Mouse (Mus musculus) activated CD4-positive, CD25-positive, alpha-beta regulatory T cell, adult 4 months (primary cell): ENCODE results near the gene Krtap6-5. TPM values are rescaled to one million over a fixed set of nuclear protein-coding genes. Genes with fewer than 3 reads are reported as not detected.
"Not testable (repeated sequence)": the region's sequence is repeated elsewhere in the genome, so short reads cannot be mapped to it uniquely, and the experiment has no call there.

Experiments
- ATAC-seq: one replicate; pipeline ENCODE4 v1.8.0; 2017
- polyA plus RNA-seq, 2 experiments: library from polyadenylated mRNA; unstranded; fragments of 100-300 nt; shearing (Covaris generic); gene quantifications; one replicate each; pipeline ENCODE4 v1.2.1; 2017

Krtap6-5 gene
- not detected for polyA plus RNA-seq

DNA sequence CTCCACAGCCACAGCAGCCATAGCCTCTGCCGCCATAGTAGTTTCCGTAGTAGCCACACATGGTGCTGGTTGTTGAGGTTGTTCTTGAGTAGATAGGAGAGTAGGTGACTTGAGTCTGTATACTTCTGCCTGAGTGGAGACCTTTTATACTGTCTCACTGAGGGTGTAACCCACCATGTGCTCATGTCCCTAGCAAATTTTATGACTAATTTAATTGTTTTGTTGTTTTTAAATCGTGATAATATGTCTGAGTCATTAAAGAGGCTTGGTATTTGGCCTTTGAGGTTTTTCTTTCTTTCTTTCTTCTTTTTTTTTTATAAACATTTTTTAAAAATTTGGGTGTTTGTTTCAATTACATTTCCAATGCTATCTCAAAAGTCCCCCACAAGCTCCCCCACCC, at the start of gene Krtap6-5:
Gene Krtap6-5, minus strand, starts transcription at position 101 of the 400 bp plus-strand sequence.
- ATAC-seq, result no peak

DNA sequence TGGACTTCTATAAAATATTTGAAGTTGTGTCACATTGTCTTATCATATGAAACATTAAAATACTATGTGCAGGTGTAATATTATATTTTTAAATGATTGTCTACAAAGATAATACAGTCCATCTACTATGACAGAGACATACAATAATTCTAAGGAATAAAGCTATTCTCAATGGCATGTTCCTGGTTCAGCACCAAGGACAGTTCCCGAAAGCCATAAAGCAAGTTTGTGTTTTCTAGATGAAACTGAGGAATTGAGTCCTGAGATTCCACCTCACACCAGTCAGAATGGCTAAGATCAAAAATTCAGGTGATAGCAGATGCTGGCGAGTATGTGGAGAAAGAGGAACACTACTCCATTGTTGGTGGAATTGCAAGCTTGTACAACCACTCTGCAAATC, 23.4 kb upstream of the Krtap6-5 start:
- not testable (repeated sequence) for ATAC-seq

DNA sequence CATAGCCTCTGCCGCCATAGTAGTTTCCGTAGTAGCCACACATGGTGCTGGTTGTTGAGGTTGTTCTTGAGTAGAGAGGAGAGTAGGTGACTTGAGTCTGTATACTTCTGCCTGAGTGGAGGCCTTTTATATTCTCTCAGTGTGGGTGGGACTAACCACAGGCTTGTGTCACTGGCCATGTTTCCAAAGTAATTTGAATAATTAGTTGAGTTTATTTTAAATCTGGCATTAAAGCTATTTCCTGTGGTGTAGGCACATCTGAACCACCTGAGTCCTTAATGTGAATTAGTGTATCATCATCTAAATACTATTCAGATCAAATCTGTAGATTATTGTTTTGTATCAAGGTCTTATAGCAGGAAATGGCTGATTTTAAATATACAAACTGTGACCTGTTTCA, 16.2 kb upstream of the Krtap6-5 start, which contains the start of gene 1110025L11Rik:
Gene 1110025L11Rik, minus strand, starts transcription at position 101 of the 400 bp plus-strand sequence.
- ATAC-seq, result not testable (repeated sequence)

DNA sequence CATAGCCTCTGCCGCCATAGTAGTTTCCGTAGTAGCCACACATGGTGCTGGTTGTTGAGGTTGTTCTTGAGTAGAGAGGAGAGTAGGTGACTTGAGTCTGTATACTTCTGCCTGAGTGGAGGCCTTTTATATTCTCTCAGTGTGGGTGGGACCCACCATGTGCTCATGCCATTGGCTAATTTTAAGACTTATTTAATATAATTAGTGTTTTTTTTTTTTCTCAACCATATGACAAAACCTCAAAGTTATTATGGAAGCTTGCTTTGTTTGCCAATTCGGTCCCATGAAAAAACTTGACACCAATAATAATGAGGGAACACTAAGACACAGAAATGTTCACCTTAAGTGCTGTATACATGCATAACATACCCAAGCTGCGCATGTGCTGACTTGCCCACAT, 6.3 kb downstream of the Krtap6-5 start, which contains the start of gene Gm10228:
Gene Gm10228, minus strand, starts transcription at position 101 of the 400 bp plus-strand sequence.
- not testable (repeated sequence) for ATAC-seq

DNA sequence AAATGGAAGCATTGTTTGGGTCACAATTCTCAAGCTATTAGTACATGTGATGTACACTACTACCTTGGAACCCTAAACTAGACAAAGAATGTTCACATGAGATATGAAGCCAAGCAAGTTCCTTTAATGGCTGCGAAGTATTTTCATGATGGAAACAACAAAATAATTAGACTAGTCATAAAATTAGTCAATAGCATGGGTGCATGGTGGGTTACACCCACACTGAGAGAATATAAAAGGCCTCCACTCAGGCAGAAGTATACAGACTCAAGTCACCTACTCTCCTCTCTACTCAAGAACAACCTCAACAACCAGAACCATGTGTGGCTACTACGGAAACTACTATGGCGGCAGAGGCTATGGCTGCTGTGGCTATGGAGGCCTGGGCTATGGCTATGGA, 16.3 kb downstream of the Krtap6-5 start, which contains the start of gene Krtap6-1:
Gene Krtap6-1, plus strand, starts transcription at position 301 of the 400 bp plus-strand sequence.
- ATAC-seq, result not testable (repeated sequence)

DNA sequence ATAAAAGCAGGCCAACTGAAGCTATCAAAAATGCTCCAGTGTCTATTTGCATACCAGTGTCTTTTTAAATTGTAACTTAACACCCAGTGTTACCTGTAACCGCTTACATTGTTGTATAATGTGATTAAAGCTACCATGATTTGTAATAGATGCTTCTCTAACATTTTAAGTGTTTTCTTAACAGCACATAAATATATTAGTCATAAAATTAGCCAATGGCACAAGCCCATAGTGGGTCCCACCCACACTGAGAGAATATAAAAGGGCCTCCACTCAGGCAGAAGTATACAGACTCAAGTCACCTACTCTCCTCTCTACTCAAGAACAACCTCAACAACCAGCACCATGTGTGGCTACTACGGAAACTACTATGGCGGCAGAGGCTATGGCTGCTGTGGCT, 32.7 kb downstream of the Krtap6-5 start, which contains the start of gene Gm10229:
Gene Gm10229, plus strand, starts transcription at position 301 of the 400 bp plus-strand sequence.
- not testable (repeated sequence) for ATAC-seq

DNA sequence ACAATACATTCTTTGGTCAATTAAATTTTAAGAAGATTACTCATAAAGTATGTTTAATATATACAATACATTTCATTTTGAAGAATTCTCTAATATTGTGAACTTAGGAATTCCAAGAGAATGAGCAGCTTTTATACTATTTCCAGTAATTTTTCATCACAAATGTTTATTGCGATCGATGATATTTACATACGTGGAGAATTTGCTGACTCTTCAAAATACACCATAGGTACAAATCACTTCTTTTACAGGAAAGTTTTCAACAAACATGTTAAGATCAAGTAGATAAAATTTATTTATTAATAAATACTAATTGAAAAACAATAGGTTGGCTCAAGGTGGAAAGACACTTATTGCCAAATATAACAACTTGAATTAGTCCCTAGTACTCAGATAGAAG, 33.7 kb downstream of the Krtap6-5 start:
- no peak for ATAC-seq

DNA sequence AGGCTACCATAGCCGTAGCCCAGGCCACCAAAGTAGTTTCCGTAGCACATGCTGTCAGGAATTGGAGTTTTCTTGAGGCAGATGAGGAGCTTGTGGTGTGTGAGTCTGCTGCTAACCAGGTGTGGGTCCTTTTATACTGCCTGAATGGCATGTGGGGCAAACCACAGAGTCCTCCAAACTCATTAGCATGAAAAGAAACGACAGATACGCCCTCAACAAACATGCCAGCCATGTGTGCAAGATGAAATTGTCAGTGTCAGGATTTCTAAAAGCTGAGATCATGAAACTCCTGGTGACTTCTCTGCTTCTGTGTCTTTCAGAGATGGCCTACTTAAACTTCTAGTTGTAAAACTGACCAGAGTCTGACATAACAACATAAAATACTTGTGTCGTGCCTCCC, 37.0 kb downstream of the Krtap6-5 start, which contains the start of gene Krtap22-2:
Gene Krtap22-2, minus strand, starts transcription at position 101 of the 400 bp plus-strand sequence.
- no peak for ATAC-seq

Other genes starting within 250 kb of the Krtap6-5 start
- not detected for gene Gm20741, start 235.7 kb downstream of the Krtap6-5 start, polyA plus RNA-seq
- not detected for gene Krtap15, start 227.7 kb downstream of the Krtap6-5 start, polyA plus RNA-seq
- gene Krtap14, start 221.7 kb downstream of the Krtap6-5 start, polyA plus RNA-seq, result not detected
- not detected for gene Krtap19-1, start 178.5 kb downstream of the Krtap6-5 start, polyA plus RNA-seq
- gene Krtap19-2, start 173.6 kb downstream of the Krtap6-5 start, polyA plus RNA-seq, result not detected
- gene Krtap19-3, start 169.8 kb downstream of the Krtap6-5 start, polyA plus RNA-seq, result not detected
- not detected for gene Krtap19-4, start 162.8 kb downstream of the Krtap6-5 start, polyA plus RNA-seq
- gene Krtap19-5, start 151.4 kb downstream of the Krtap6-5 start, polyA plus RNA-seq, result not detected
- not detected for gene Krtap19-9b, start 115.6 kb downstream of the Krtap6-5 start, polyA plus RNA-seq
- not detected for gene Krtap16-3, start 85.0 kb downstream of the Krtap6-5 start, polyA plus RNA-seq
- not detected for gene Krtap22-2, start 37.1 kb downstream of the Krtap6-5 start, polyA plus RNA-seq
- gene Gm10229, start 32.6 kb downstream of the Krtap6-5 start, polyA plus RNA-seq, result not detected
- not detected for gene Krtap6-1, start 16.2 kb downstream of the Krtap6-5 start, polyA plus RNA-seq
- not detected for gene Gm10228, start 6.4 kb downstream of the Krtap6-5 start, polyA plus RNA-seq
- gene 1110025L11Rik, start 16.1 kb upstream of the Krtap6-5 start, polyA plus RNA-seq, result not detected
- gene Krtap6-3, start 36.1 kb upstream of the Krtap6-5 start, polyA plus RNA-seq, result not detected
- gene Gm6358, start 93.0 kb upstream of the Krtap6-5 start, polyA plus RNA-seq, result not detected
- gene Gm10061, start 103.2 kb upstream of the Krtap6-5 start, polyA plus RNA-seq, result not detected
- not detected for gene Gm9789, start 110.1 kb upstream of the Krtap6-5 start, polyA plus RNA-seq
- gene Gm7735, start 121.6 kb upstream of the Krtap6-5 start, polyA plus RNA-seq, result not detected
- gene 1110057P08Rik, start 126.9 kb upstream of the Krtap6-5 start, polyA plus RNA-seq, result not detected
- gene Krtap20-2, start 158.0 kb upstream of the Krtap6-5 start, polyA plus RNA-seq, result not detected